Mouse (Mus musculus): ENCODE measurements at regions not wholly inside any gene's neighbourhood (a gene's known extent, or its start where the extent isn't known, plus 50 kb on each side); places are given as distances from the start of the nearest gene placed in this dataset.

- TF ChIP-seq POLR2A (IDR thresholded peaks at IDR 0.05; ENCODE audit: insufficient read depth, low read depth, low read length) = no peak
- no peak for TF ChIP-seq CTCF (IDR thresholded peaks at IDR 0.05; ENCODE audit: insufficient read depth, low read depth, low read length)
These were observed 146.1 kb downstream of the Bmp7 start for GRCm38 (mm10) chr2:172793991-172794390.
